In the genomic region with DNA sequence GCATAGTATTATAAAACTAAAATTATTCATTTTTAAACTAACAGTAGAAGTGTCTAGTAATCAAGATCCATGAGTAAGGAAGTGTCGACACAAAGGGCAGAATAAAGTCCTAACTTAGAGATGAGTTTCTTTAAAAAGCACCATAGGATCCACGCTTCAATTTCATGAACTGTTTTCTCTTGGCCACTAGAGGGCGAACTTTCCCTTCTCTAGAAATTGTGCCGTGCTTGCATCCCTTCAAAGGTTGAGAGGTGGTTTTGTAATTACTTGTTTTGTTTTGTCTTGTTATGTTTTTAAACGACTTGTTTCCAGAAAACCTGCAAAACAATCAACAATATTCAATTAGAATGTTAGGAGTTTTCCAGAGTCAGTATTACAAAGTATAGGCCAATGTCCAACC, we compare ENCODE assay signal across 10 mouse cellular contexts.
DNase-seq lines count a peak whose midpoint lies in the region; ATAC-seq and TF ChIP-seq lines count a peak whose summit lies in the region.
"Had no signal": no experiment of that assay in that cellular context is flagged by ENCODE, and none has a peak within 500 bp of the region (broad histone marks: within the 10 kb centered on the region; RNA-seq: fewer than 3 reads in every experiment).

No protein-coding gene starts in this region.

- peak; percentile 8; the same call in 1 of the 2 replicates for TF ChIP-seq CTCF in spleen, adult 2 months (IDR thresholded peaks at IDR 0.05; ENCODE audit: extremely low read depth, insufficient read depth, insufficient read length, insufficient replicate concordance)
- peak; percentile 84 for TF ChIP-seq CTCF in lung, postnatal 0 days (IDR thresholded peaks at IDR 0.05)

- H3K4me1 ChIP-seq in hindbrain, embryonic 14.5 days (replicated peaks; ENCODE audit: control insufficient read depth, insufficient read depth, low read length) = no peaks in the 10 kb centered on the region
- H3K4me1 ChIP-seq in hindbrain, embryonic 12.5 days = peaks cover 8% of the 10 kb centered on the region; the same call in 1 of the 2 replicates
- H3K4me1 ChIP-seq in spleen, adult 2 months (ENCODE audit: control insufficient read depth, insufficient read depth, insufficient read length) = no peaks in the 10 kb centered on the region
- H3K4me1 ChIP-seq in lung, postnatal 0 days (ENCODE audit: insufficient read depth, low read depth, low read length) = no peaks in the 10 kb centered on the region
- H3K4me1 ChIP-seq: liver, embryonic 15.5 days had no signal

- no peaks in the 10 kb centered on the region for H3K9me3 ChIP-seq in hindbrain, embryonic 14.5 days (ENCODE audit: control insufficient read depth, low read length)
- no peaks in the 10 kb centered on the region for H3K9me3 ChIP-seq in hindbrain, embryonic 12.5 days (replicated peaks)
- H3K9me3 ChIP-seq in lung, postnatal 0 days (ENCODE audit: low read length) = no peaks in the 10 kb centered on the region
- H3K9me3 ChIP-seq: liver, embryonic 15.5 days had no signal

- peak; percentile 89 for DNase-seq in hindbrain, embryonic 14.5 days (ENCODE audit: low spot score)
- no peak for DNase-seq in spleen, adult 2 months (ENCODE audit: low read depth in 1 of 2, low spot score in 2 of 2)
- DNase-seq in spleen, postnatal 4 days (ENCODE audit: low spot score in 2 of 2) = no peak
- DNase-seq in c-Kit-positive CD71-positive TER-119-negative erythroid progenitor cells, embryonic 14.5 days (ENCODE audit: low read depth) = peak; percentile 4
- DNase-seq in lung, postnatal 0 days (ENCODE audit: low spot score) = peak; percentile 74
- DNase-seq in spleen, adult 18-20 months = no peak
- no peak for DNase-seq in adrenal gland, postnatal 4 days (ENCODE audit: low spot score in 2 of 2)

- H3K27me3 ChIP-seq in hindbrain, embryonic 14.5 days (ENCODE audit: control insufficient read depth, insufficient read depth, low read length) = no peaks in the 10 kb centered on the region
- peaks cover 3% of the 10 kb centered on the region; the same call in 1 of the 2 replicates for H3K27me3 ChIP-seq in hindbrain, embryonic 12.5 days
- H3K27me3 ChIP-seq in spleen, adult 2 months (ENCODE audit: control insufficient read depth, insufficient read depth, low read length) = no peaks in the 10 kb centered on the region
- no peaks in the 10 kb centered on the region for H3K27me3 ChIP-seq in lung, postnatal 0 days (replicated peaks; ENCODE audit: insufficient read depth, low read length)
- H3K27me3 ChIP-seq: liver, embryonic 15.5 days had no signal

- ATAC-seq in hindbrain, embryonic 14.5 days (ENCODE audit: low FRiP score) = no peak
- ATAC-seq in hindbrain, embryonic 12.5 days (ENCODE audit: low FRiP score) = no peak
- ATAC-seq in lung, postnatal 0 days = no peak

- no peak overlapping the region for H3K9ac ChIP-seq in hindbrain, embryonic 14.5 days
- no peak overlapping the region for H3K9ac ChIP-seq in hindbrain, embryonic 12.5 days
- H3K9ac ChIP-seq in lung, postnatal 0 days (replicated peaks; ENCODE audit: low read depth) = no peak overlapping the region
- H3K9ac ChIP-seq: liver, embryonic 15.5 days had no signal

- TF ChIP-seq EP300 in lung, postnatal 0 days (IDR thresholded peaks at IDR 0.05) = no peak

- no peak overlapping the region for H3K4me3 ChIP-seq in hindbrain, embryonic 14.5 days (replicated peaks; ENCODE audit: low read length)
- no peak overlapping the region for H3K4me3 ChIP-seq in hindbrain, embryonic 12.5 days
- no peak overlapping the region for H3K4me3 ChIP-seq in spleen, adult 2 months (ENCODE audit: extremely low read depth, insufficient read depth, insufficient read length)
- H3K4me3 ChIP-seq in lung, postnatal 0 days (ENCODE audit: low read depth, low read length) = no peak overlapping the region
- H3K4me3 ChIP-seq: erythroblast, embryonic 14.5 days; liver, embryonic 15.5 days had no signal

- no peak overlapping the region for H3K27ac ChIP-seq in hindbrain, embryonic 14.5 days
- H3K27ac ChIP-seq in hindbrain, embryonic 12.5 days = no peak overlapping the region
- no peak overlapping the region for H3K27ac ChIP-seq in spleen, adult 2 months (ENCODE audit: insufficient read depth, low read length)
- H3K27ac ChIP-seq in lung, postnatal 0 days (ENCODE audit: low read length) = no peak overlapping the region
- H3K27ac ChIP-seq: liver, embryonic 15.5 days had no signal

- no peaks in the 10 kb centered on the region for H3K36me3 ChIP-seq in hindbrain, embryonic 14.5 days (replicated peaks; ENCODE audit: control insufficient read depth, insufficient read depth)
- H3K36me3 ChIP-seq in hindbrain, embryonic 12.5 days = no peaks in the 10 kb centered on the region
- H3K36me3 ChIP-seq in spleen, adult 2 months (ENCODE audit: control insufficient read depth, insufficient read depth, low read length) = no peaks in the 10 kb centered on the region
- H3K36me3 ChIP-seq in lung, postnatal 0 days (ENCODE audit: insufficient read depth, low read length) = no peaks in the 10 kb centered on the region
- H3K36me3 ChIP-seq: liver, embryonic 15.5 days had no signal

- whole genome bisulfite sequencing in hindbrain, embryonic 14.5 days = 3% methylated on average over 5 of the region's 5 CpGs
- 4% methylated on average over 5 of the region's 5 CpGs for WGBS in hindbrain, embryonic 12.5 days
- WGBS in spleen, adult 2 months = 4% methylated on average over 5 of the region's 5 CpGs
- 4% methylated on average over 5 of the region's 5 CpGs for WGBS in lung, postnatal 0 days

- TF ChIP-seq POLR2A in spleen, adult 2 months (IDR thresholded peaks at IDR 0.05; ENCODE audit: low read depth, low read length) = no peak

- no peak overlapping the region for H3K4me2 ChIP-seq in hindbrain, embryonic 14.5 days (replicated peaks)
- H3K4me2 ChIP-seq in hindbrain, embryonic 12.5 days (replicated peaks) = no peak overlapping the region
- no peak overlapping the region for H3K4me2 ChIP-seq in lung, postnatal 0 days (replicated peaks; ENCODE audit: low read depth, low read length)
- H3K4me2 ChIP-seq: liver, embryonic 15.5 days had no signal

Comparison
In these comparisons a context has a peak if more than half of its experiments do, and no peak if none do; other contexts are left out.
1. DNase-seq: peak in hindbrain, embryonic 14.5 days (single experiment), c-Kit-positive CD71-positive TER-119-negative erythroid progenitor cells, embryonic 14.5 days (single experiment) and lung, postnatal 0 days (single experiment); none in spleen, adult 2 months (0 of 2), spleen, postnatal 4 days (0 of 2), spleen, adult 18-20 months (0 of 2) and adrenal gland, postnatal 4 days (0 of 2).